Mouse (Mus musculus) liver, embryonic 12.5 days (tissue): ENCODE measurements at regions not wholly inside any gene's neighbourhood (a gene's known extent, or its start where the extent isn't known, plus 50 kb on each side); places are given as distances from the start of the nearest gene placed in this dataset.

Experiments used
- ATAC-seq: fragments of 200-750 bp; cut with Nextera tagmentation; 2 replicates; pipeline ENCODE4 v1.8.0; 2017; ENCODE audit warnings: moderate number of reproducible peaks, mild to moderate bottlenecking, moderate library complexity
- H3K27ac ChIP-seq: fragments of 300-500 bp; sonication (generic); 2 replicates; pipeline ENCODE4 v1.5.1; 2016; ENCODE audit warnings: mild to moderate bottlenecking
- H3K27me3 ChIP-seq: fragments of 300-500 bp; sonication (generic); replicated peaks from 2 replicates; pipeline ENCODE4 v1.6.1; 2016; ENCODE audit warnings: mild to moderate bottlenecking, moderate library complexity
- H3K36me3 ChIP-seq: fragments of 300-500 bp; sonication (generic); 2 replicates; pipeline ENCODE4 v1.6.1; 2016; ENCODE audit warnings: mild to moderate bottlenecking, moderate library complexity
- H3K4me1 ChIP-seq: fragments of 300-500 bp; sonication (generic); 2 replicates; pipeline ENCODE4 v1.6.1; 2016
- H3K4me2 ChIP-seq: fragments of 300-500 bp; sonication (generic); 2 replicates; pipeline ENCODE4 v1.6.1; 2016; ENCODE audit warnings: mild to moderate bottlenecking, moderate library complexity
- H3K4me3 ChIP-seq: fragments of 300-500 bp; sonication (generic); 2 replicates; pipeline ENCODE4 v1.5.1; 2016; ENCODE audit warnings: mild to moderate bottlenecking, moderate library complexity
- H3K9ac ChIP-seq: fragments of 300-500 bp; sonication (generic); 2 replicates; pipeline ENCODE4 v1.6.1; 2016; ENCODE audit warnings: mild to moderate bottlenecking, moderate library complexity
- H3K9me3 ChIP-seq: fragments of 300-500 bp; sonication (generic); replicated peaks from 2 replicates; pipeline ENCODE4 v1.6.1; 2016; ENCODE audit warnings: mild to moderate bottlenecking, moderate library complexity
- WGBS: fragments of 180-500 bp; shearing (Covaris S2); methylation state at CpG from one replicate; pipeline ENCODE4 v1.1.7; 2016; ENCODE audit not compliant: insufficient replicate concordance; 5-methylcytosine and 5-hydroxymethylcytosine counted together

DNA sequence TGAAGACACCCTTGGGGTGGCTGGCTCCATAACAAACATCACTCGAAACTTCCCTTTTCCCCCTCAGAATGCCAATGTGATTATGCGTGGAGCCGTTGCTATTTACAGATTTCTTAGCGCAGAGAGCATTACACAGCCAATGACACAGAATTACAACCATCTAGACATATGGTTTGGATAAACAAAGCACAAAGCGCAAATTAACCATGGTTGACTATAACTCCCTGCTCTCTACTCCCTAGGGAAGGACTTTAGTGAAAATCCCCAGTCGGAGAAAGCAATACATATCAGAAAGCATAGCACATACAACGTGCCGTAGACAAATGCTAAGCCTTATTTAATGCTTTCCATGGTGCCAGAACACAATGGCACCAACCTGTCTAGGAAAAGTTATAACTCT, 131.8 kb downstream of the Tshz3 start:
- no peak overlapping the region for H3K4me2 ChIP-seq
- no peak overlapping the region for H3K27ac ChIP-seq
- no peak overlapping the region for H3K4me3 ChIP-seq
- H3K9me3 ChIP-seq, result 0 out of 2 replicates have a peak, but pooled peaks cover 5% of the 10 kb centered on the region
- no peaks in the 10 kb centered on the region for H3K27me3 ChIP-seq
- no peak overlapping the region for H3K9ac ChIP-seq
- no peaks in the 10 kb centered on the region for H3K4me1 ChIP-seq
- no peak for ATAC-seq
- H3K36me3 ChIP-seq, result no peaks in the 10 kb centered on the region
- 81% methylated on average over 8 of the region's 8 CpGs for WGBS

- Histone ChIP-seq H3K36me3 (no peaks in the 10 kb centered on the region), H3K4me1 (no peaks in the 10 kb centered on the region), H3K27me3 (no peaks in the 10 kb centered on the region), H3K4me2 (no peak overlapping the region), H3K9me3 (0 out of 2 replicates have a peak, but pooled peaks cover 5% of the 10 kb centered on the region), H3K4me3 (no peak overlapping the region), H3K9ac (no peak overlapping the region), H3K27ac (no peak overlapping the region)
- WGBS, result 67% methylated on average over 2 of the region's 2 CpGs
- no peak for ATAC-seq
Measured at GRCm38 (mm10) chr7:36830155-36830554, 132.2 kb downstream of the Tshz3 start.

GRCm38 (mm10) chr7:36848279-36848678, 150.4 kb downstream of the Tshz3 start:
- WGBS, result 56% methylated on average over 2 of the region's 2 CpGs
- no peak for ATAC-seq
- Histone ChIP-seq H3K4me2 (no peak overlapping the region), H3K27ac (no peak overlapping the region), H3K9ac (no peak overlapping the region), H3K9me3 (no peaks in the 10 kb centered on the region), H3K4me1 (no peaks in the 10 kb centered on the region), H3K27me3 (no peaks in the 10 kb centered on the region), H3K4me3 (no peak overlapping the region), H3K36me3 (no peaks in the 10 kb centered on the region)

DNA sequence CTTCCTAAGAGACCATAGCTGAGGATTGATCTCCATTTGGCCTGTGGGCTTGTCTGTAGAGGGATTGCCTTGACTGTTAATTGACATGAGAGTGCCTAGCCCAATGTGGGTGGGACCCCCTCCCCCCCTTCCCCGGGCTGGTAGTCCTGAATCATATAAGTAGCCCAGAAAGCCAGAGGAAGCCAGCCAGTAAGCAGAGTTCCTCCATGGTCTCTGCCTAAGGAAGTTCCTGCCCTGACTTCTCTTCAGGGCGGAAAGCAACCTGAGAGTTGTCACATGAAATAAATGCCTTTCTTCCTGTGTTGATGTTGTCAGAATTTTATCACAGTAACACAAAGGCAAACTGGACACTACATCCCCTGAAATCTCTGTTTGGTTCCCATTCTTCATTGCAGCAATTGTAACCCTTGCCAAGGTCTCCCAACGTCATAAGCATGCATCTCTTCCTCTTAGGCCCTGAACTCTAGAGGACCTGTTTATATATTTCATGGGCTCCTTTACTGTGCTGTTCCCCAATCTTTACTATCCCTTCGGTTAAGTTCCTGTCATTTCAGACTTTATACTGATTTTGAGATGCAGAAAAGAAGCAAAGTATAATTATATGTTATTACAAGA, 153.5 kb downstream of the Tshz3 start:
- Histone ChIP-seq H3K4me3 (no peak overlapping the region), H3K4me2 (no peak overlapping the region), H3K4me1 (no peaks in the 10 kb centered on the region), H3K9ac (no peak overlapping the region), H3K27me3 (no peaks in the 10 kb centered on the region), H3K9me3 (no peaks in the 10 kb centered on the region), H3K36me3 (no peaks in the 10 kb centered on the region), H3K27ac (no peak overlapping the region)
- no peak for ATAC-seq
- WGBS, result 40% methylated on average over 4 of the region's 4 CpGs

DNA sequence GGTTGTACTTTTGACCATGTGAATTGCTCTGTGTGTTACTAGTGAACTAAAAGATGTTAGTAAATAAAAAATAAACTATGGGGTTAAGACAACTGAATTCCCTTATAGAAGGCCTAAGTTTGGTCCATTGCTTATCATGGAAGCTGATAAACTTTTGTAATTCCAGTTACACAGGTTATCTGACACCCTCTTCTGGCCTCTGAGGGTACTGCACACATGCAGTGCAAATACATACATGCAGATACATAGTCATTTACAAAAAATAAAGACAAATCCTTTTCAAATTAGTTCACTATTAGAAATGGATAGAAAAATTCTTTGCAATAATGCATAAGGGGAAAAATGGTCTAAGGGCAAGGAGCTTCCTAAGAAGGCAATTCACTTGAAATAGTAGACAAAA, 156.4 kb downstream of the Tshz3 start:
- Histone ChIP-seq H3K9me3 (no peaks in the 10 kb centered on the region), H3K9ac (no peak overlapping the region), H3K4me2 (no peak overlapping the region), H3K4me1 (no peaks in the 10 kb centered on the region), H3K27ac (no peak overlapping the region), H3K36me3 (no peaks in the 10 kb centered on the region), H3K27me3 (no peaks in the 10 kb centered on the region), H3K4me3 (no peak overlapping the region)
- no peak for ATAC-seq

DNA sequence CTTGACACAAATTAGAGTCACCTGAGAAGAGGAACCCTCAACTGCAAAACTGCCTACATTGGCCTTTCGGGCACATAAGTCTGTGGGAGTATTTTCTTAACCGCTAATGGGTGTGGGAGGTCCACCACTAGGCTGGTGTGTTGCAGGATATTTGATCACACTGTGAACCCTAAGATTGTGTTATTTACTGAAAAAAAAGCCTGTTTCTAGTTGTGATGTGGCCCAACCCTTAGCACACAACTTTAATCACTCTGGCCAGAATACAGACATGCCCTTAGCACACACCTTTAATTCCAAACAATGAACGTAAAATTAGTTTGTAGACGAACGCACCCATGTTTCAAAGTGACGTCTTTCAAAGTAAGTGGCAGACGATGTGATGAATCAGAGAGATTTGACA, 161.5 kb downstream of the Tshz3 start:
- H3K27me3 ChIP-seq, result no peaks in the 10 kb centered on the region
- WGBS, result 75% methylated on average over 7 of the region's 7 CpGs
- 0 out of 2 replicates have a peak, but pooled peaks cover 3% of the 10 kb centered on the region for H3K9me3 ChIP-seq
- H3K4me3 ChIP-seq, result no peak overlapping the region
- H3K9ac ChIP-seq, result no peak overlapping the region
- no peaks in the 10 kb centered on the region for H3K4me1 ChIP-seq
- no peaks in the 10 kb centered on the region for H3K36me3 ChIP-seq
- no peak overlapping the region for H3K4me2 ChIP-seq
- no peak for ATAC-seq
- no peak overlapping the region for H3K27ac ChIP-seq

- H3K9ac ChIP-seq, result no peak overlapping the region
- 0 out of 2 replicates have a peak, but pooled peaks cover 3% of the 10 kb centered on the region for H3K9me3 ChIP-seq
- H3K27ac ChIP-seq, result no peak overlapping the region
- no peaks in the 10 kb centered on the region for H3K4me1 ChIP-seq
- no peaks in the 10 kb centered on the region for H3K27me3 ChIP-seq
- no peak overlapping the region for H3K4me3 ChIP-seq
- ATAC-seq, result no peak
- no peak overlapping the region for H3K4me2 ChIP-seq
- 74% methylated on average over 7 of the region's 7 CpGs for WGBS
- no peaks in the 10 kb centered on the region for H3K36me3 ChIP-seq
Measured at GRCm38 (mm10) chr7:36862481-36862880, 164.6 kb downstream of the Tshz3 start.

DNA sequence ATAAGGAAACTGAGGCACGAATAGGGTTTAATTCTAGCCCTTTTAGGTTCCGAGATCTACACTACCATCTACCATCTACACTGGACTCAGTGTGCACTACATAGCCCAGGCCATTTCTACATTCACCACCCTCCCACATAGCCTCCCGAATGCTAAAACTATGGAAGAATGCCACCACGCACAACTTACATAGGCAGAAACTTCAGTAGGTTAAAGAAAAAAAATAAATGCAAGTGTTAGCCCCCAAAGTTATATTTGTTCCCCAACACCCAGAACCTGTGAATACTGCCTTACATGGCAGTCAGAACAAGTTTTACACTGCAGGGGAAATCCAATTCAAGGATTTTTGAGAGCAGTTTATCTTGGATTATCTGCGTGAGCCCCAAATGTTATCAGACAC, 165.8 kb downstream of the Tshz3 start:
- Histone ChIP-seq H3K4me2 (no peak overlapping the region), H3K9ac (no peak overlapping the region), H3K4me3 (no peak overlapping the region), H3K27ac (no peak overlapping the region), H3K36me3 (no peaks in the 10 kb centered on the region), H3K27me3 (no peaks in the 10 kb centered on the region), H3K4me1 (no peaks in the 10 kb centered on the region), H3K9me3 (0 out of 2 replicates have a peak, but pooled peaks cover 3% of the 10 kb centered on the region)
- no peak for ATAC-seq
- 70% methylated on average over 5 of the region's 5 CpGs for WGBS

DNA sequence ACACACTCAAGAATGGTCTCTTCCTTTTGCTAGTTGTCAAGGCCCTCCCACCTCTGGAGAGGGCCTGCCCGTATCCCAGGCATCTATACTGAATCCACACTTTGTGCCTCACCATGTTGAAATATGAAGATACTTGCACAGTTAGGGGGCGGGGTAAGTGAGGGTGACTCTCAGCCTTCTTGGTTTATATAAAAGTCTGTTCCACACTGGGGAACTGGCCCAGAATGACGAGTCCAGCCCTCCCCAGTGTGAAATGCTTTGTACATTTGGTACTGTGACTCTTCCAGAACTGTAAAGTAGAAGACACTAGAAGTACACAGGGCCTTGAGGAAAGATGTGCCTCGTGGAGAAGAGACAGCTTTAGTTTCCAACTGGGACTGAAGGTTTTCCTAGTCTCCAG, 166.8 kb downstream of the Tshz3 start:
- ATAC-seq, result no peak

GRCm38 (mm10) chr7:36866602-36867001, 168.7 kb downstream of the Tshz3 start:
- Histone ChIP-seq H3K36me3 (no peaks in the 10 kb centered on the region), H3K27me3 (no peaks in the 10 kb centered on the region), H3K4me2 (no peak overlapping the region), H3K9me3 (no peaks in the 10 kb centered on the region), H3K27ac (no peak overlapping the region), H3K9ac (no peak overlapping the region), H3K4me1 (no peaks in the 10 kb centered on the region), H3K4me3 (no peak overlapping the region)
- WGBS, result 69% methylated on average over 12 of the region's 12 CpGs
- no peak for ATAC-seq

More for the DNA sequence above, 166.8 kb downstream of the Tshz3 start:
- H3K9ac ChIP-seq, result no peak overlapping the region
- H3K36me3 ChIP-seq, result no peaks in the 10 kb centered on the region
- WGBS, result 44% methylated on average over 4 of the region's 4 CpGs
- no peak overlapping the region for H3K4me3 ChIP-seq
- no peaks in the 10 kb centered on the region for H3K4me1 ChIP-seq
- H3K27ac ChIP-seq, result no peak overlapping the region
- H3K4me2 ChIP-seq, result no peak overlapping the region
- no peaks in the 10 kb centered on the region for H3K27me3 ChIP-seq
- H3K9me3 ChIP-seq, result 0 out of 2 replicates have a peak, but pooled peaks cover 3% of the 10 kb centered on the region

GRCm38 (mm10) chr7:36874004-36874403, 176.1 kb downstream of the Tshz3 start:
- Histone ChIP-seq H3K36me3 (no peaks in the 10 kb centered on the region), H3K4me2 (no peak overlapping the region), H3K9ac (no peak overlapping the region), H3K4me3 (no peak overlapping the region), H3K27ac (no peak overlapping the region), H3K27me3 (no peaks in the 10 kb centered on the region), H3K9me3 (no peaks in the 10 kb centered on the region), H3K4me1 (no peaks in the 10 kb centered on the region)
- 62% methylated on average over 5 of the region's 5 CpGs for WGBS
- no peak for ATAC-seq

- H3K27me3 ChIP-seq, result no peaks in the 10 kb centered on the region
- WGBS, result 46% methylated on average over 7 of the region's 7 CpGs
- H3K4me2 ChIP-seq, result no peak overlapping the region
- H3K4me3 ChIP-seq, result no peak overlapping the region
- no peaks in the 10 kb centered on the region for H3K4me1 ChIP-seq
- ATAC-seq, result no peak
- H3K9me3 ChIP-seq, result no peaks in the 10 kb centered on the region
- H3K9ac ChIP-seq, result no peak overlapping the region
- H3K36me3 ChIP-seq, result no peaks in the 10 kb centered on the region
- no peak overlapping the region for H3K27ac ChIP-seq
Measured at GRCm38 (mm10) chr7:36877686-36878085, 179.8 kb downstream of the Tshz3 start.
